Mouse (Mus musculus) adrenal gland, postnatal 25 days (tissue): ENCODE data around the gene Cadps. TPM values are rescaled to one million over a fixed set of nuclear protein-coding genes. Genes with fewer than 3 reads are reported as not detected.

Source experiments
- DNase-seq: peaks from one replicate; pipeline ENCODE4 v3.0.0; 2021; ENCODE audit warnings: mixed read lengths
- long read RNA-seq: library from polyadenylated mRNA; stranded (forward); transcript quantifications from one replicate; pipeline ENCODE4 v2.0.0, GENCODE M21; 2021
- total RNA-seq: library from RNA; stranded (reverse); gene quantifications from 2 replicates; pipeline ENCODE4 v1.2.3, GENCODE M21; 2021

The Cadps gene
- 9.7 and 12.7 TPM in 2 replicates for total RNA-seq
- long read RNA-seq, partial matches to known transcripts: 2 of 6 reads
- long read RNA-seq, other reads (novel, unspliced or antisense): 4 of 6 reads

- peak; percentile 8 for DNase-seq
These were observed at the start of gene Cadps for GRCm38 (mm10) chr14:12822491-12823219. Gene Cadps (minus strand): TSS chr14:12823079.

DNA sequence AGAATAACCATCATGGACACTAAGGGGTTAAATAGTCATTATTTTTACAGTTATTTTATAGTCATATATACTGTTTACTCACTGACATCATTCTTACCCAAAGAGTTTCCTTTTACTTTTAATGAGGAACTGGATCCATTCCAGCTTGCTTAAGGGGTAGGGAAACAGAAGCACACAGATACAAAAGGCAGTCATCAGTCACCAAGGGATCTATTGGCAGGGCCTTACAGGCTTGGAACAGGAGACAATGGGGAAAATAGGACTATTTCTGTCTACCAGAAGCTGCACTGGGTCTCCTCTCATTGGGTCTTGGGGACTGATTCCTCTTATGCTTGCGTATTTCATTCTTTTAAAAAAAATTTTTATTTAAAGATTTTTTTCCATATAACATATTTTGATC, 46.7 kb upstream of the Cadps start:
- no peak for DNase-seq

DNA sequence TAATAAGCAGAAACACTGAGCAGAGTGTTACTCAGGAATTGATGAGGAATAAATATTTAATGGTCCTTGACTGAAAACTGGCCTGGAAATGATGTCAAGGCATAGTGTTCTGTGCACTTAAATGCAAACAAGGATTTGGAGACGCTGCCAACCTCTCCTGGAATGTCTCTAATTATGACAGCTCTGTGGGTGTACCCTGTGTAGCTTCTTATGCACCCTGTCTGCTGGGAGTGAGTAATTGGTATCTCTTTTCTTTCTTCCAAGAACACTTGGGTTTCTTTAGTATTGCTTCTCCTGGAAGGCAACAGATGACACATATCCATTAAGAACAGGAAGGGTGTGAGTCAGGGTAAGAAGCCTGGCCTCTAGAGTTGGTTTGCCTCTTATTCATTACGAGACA, 42.4 kb upstream of the Cadps start:
- no peak for DNase-seq

- no peak for DNase-seq
These were observed 21.0 kb upstream of the Cadps start for GRCm38 (mm10) chr14:12843860-12844259.

GRCm38 (mm10) chr14:12839471-12839870, 16.6 kb upstream of the Cadps start:
- DNase-seq: no peak

- no peak for DNase-seq
These were observed 16.1 kb upstream of the Cadps start for GRCm38 (mm10) chr14:12838949-12839348.

GRCm38 (mm10) chr14:12838323-12838722, 15.4 kb upstream of the Cadps start:
- no peak for DNase-seq

GRCm38 (mm10) chr14:12837902-12838301, 15.0 kb upstream of the Cadps start:
- no peak for DNase-seq

DNA sequence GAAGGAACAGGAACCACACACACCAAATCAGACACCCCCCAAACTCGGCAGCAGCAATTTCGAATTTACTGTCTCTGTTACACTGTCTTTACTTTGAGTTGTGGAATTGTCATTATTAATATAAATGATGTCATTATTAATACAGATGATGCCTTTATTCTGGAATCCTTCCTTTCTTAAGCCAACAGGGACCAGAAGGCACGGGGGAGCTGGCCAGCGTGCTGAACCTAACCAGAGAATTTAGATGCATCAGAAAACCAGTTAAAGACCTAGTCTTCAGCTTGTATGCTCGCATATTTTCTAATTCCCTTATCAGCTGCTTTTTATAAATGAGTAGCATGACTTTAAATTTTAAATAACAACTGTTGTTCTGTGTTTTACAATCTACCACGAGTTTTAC, 902 bp upstream of the Cadps start:
- DNase-seq: peak; percentile 51

GRCm38 (mm10) chr14:12821831-12822490, 918 bp downstream of the Cadps start:
- DNase-seq: peak; percentile 35

DNA sequence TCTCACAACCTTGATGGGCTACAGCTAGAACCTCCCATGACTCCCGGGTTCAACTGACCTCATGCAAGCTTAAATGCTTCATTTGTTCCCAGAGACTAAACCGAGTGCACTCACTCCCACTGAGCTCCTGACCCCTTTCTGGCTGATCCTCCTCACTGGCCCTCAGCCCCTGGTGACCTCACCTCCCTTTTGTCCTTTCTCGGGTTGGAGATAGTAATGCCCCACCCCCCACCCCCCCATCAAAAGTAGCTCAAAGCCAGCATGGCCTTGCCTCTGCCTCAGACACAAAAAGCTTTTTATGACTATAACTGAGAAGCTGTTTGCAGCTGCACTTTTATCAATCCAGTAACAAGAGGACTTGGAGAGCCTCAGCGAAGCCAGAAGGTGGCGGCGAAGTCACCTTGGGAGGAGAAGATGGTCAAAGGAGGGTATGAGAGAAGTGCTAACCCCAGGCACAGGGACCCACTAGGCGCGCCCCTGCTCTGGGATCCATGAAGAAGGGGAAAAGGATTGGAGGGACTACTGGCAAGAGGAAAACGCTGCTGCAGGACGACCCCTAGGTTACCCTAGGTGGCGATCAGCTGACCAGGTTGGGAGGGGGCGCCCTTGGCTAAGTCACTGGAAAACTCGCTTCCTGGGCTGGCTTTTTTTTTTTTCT, 1.6 kb downstream of the Cadps start:
- DNase-seq: no peak

DNA sequence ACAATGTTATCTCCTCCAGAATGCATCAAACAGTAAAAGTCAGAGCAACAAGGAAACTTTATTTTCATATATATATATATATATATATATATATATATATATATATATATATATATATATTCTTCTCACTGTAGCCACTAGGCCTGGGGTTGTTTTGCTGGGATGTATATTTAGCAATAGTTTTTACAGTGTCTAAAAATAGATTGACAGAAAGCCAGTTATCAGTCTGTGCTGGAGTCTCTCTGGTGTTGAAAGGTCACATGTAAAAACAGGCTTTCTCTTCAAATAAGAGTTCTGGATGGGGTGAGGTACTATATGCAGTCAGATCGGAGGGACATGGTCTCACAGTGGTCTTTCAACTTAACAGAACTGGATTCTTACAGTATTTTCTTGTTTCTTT, 2.7 kb downstream of the Cadps start:
- DNase-seq: no peak

DNA sequence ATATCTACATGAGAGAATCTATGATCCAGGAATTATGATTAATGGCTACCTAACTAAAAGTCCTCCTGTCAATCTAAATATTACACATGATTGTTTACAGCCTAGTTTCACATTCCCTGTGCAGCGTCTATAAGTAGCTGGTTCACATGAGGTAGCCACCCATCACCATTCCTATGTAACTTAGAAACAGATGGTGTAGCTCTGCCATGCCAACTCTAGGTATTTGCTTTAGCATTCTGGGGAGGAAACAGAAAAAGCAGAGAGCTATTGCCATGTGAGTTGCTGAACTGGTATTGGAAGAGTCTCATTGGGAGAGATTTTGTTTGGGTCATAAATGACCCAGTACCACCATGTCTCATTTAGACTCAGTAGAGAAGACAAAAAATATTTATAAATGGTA, 4.4 kb downstream of the Cadps start:
- DNase-seq: no peak

DNA sequence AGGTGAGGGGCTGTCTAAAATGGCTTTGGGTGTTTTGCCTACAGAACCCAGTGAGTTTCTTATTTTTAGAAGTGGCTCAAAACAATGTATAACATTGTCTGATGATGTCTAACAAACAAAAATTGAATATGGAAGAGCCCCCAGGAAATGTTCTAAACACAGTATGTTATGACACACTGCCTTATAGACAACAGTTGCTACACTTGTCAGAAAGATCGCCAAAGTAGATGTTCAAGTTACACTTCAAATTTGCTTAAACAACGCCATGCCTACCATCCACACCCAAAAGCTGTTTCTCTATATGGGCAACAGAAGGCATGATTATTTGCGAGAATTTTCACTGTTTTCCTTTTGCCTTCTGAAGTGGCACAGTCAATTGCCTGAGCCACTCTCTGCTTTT, 10.8 kb downstream of the Cadps start:
- DNase-seq: no peak

- DNase-seq: no peak
These were observed 19.9 kb downstream of the Cadps start for GRCm38 (mm10) chr14:12802995-12803394.

- peak; percentile 3 for DNase-seq
These were observed 21.8 kb downstream of the Cadps start for GRCm38 (mm10) chr14:12801100-12801499.

DNA sequence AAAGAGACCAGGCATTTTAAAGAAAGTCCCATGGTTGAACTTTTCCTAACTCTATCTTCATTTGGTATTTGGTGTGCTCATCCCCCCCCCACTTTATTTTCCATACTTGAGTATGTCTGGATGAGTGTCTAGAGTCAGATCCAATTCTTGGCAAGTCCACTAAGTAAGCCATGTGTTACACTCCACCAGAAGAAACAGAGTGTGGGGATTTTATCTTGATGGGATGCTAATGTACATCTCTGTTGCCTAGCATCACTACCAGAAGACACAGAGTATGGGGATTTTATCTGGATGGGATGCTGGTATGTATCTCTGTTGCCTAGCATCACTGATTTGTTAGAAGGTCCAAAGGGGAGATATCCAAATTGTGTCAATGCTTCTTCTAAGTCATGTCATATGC, 24.0 kb downstream of the Cadps start:
- no peak for DNase-seq

- no peak for DNase-seq
These were observed 38.6 kb downstream of the Cadps start for GRCm38 (mm10) chr14:12784296-12784695.

- no peak for DNase-seq
These were observed 42.9 kb downstream of the Cadps start for GRCm38 (mm10) chr14:12780016-12780415.

GRCm38 (mm10) chr14:12777990-12778389, 44.9 kb downstream of the Cadps start:
- DNase-seq: no peak

DNA sequence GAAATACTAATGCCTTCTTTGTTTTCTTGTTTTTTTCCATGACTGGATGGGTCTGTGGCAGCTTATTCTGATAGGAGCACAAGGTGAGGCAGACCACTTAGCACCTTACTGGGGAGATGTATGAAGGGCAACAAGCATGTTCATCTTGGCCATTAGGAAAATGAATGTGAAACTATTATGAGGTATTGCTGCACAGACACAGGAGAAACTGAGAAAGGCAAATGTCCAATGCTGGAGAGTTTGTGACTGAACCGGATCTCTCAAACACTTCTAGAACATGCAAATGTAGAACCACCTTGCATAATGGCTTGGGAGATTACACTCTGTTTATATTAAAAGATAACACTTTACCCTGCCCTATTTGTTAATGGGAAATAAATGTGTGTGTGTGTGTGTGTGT, 54.0 kb downstream of the Cadps start:
- no peak for DNase-seq

DNA sequence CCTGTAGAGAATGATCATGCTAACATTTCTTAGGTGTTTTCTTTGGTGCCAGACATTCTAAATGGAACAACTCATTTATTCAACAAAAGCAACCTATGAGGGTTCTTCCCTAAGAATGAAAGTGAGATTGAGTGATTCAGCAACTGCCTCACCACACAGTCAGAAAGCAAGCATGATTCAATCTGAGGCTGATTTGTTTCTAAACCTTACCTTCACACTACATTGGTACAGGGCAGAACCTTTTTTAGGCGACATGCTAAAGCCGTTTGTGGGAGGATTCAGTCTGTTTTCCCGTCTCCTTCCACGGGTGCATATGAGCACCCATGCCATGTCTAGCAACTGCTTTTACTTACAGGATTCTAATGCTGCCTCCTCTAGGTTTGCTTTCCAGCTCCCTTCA, 69.6 kb downstream of the Cadps start:
- no peak for DNase-seq

GRCm38 (mm10) chr14:12751821-12752220, 71.1 kb downstream of the Cadps start:
- no peak for DNase-seq
